Mouse (Mus musculus) left cerebral cortex, postnatal 10 days (tissue): ENCODE measurements around the gene Gm44965. TPM values are rescaled to one million over a fixed set of nuclear protein-coding genes. Genes with fewer than 3 reads are reported as not detected.
A peak's percentile ranks its signal among the peaks of the same experiment; 100 is the strongest.

Experiments
- DNase-seq, 2 experiments: peaks; one replicate each; pipeline ENCODE4 v3.0.0; 2021 to 2022; ENCODE audit warnings: low spot score in 2 of 2, mixed read lengths in 1 of 2; ENCODE audit errors: extremely low spot score in 1 of 2
- intact Hi-C: fragments of 180-260 bp; cut with DNase I; formaldehyde crosslinking; loops from one replicate; pipeline ENCODE4 v1.15.1; 2025
- total RNA-seq, 2 experiments: library from RNA; stranded (reverse); gene quantifications; 2 replicates each; pipeline ENCODE4 v1.2.3; 2021

The Gm44965 gene
- total RNA-seq, 2 experiments from 2014 or later: not detected

- DNase-seq: peak; percentile 59 to 73
- intact Hi-C loops: loop anchor here (2.0 to 5.0 kb wide), 2 partner anchors 127 to 312 kb away; no protein-coding TSS in a partner anchor
Measured at GRCm38 (mm10) chr6:48645660-48646308, 52.0 kb downstream of the Gm44965 start.

GRCm38 (mm10) chr6:48646309-48646690 is 52.6 kb downstream of the Gm44965 start:
- intact Hi-C loops: loop anchor here (5.0 kb wide), 1 partner anchor 311 kb away; no protein-coding TSS in a partner anchor
- no peak for DNase-seq

GRCm38 (mm10) chr6:48646995-48647394 is 53.3 kb downstream of the Gm44965 start, which contains the start of gene Gimap8:
Gimap8 (plus strand) TSS chr6:48647234.
- DNase-seq: peak in 1 of 2 experiments; percentile 71

GRCm38 (mm10) chr6:48647611-48648010 is 53.9 kb downstream of the Gm44965 start:
- intact Hi-C loops: loop anchor here (5.0 kb wide), 1 partner anchor 310 kb away; no protein-coding TSS in a partner anchor
- DNase-seq: no peak

More at GRCm38 (mm10) chr6:48646995-48647394, 53.3 kb downstream of the Gm44965 start, which contains the start of gene Gimap8:
- intact Hi-C loops: loop anchor here (5.0 kb wide), 1 partner anchor 310 kb away; no protein-coding TSS in a partner anchor

- intact Hi-C loops: loop anchor here (5.0 kb wide), 1 partner anchor 309 kb away; no protein-coding TSS in a partner anchor
- no peak for DNase-seq
Measured at GRCm38 (mm10) chr6:48648779-48649178, 55.0 kb downstream of the Gm44965 start.

GRCm38 (mm10) chr6:48650041-48650440 is 56.3 kb downstream of the Gm44965 start:
- no peak for DNase-seq
- intact Hi-C loops: no loop called here

GRCm38 (mm10) chr6:48658721-48659120 is 65.0 kb downstream of the Gm44965 start:
- DNase-seq: no peak
- intact Hi-C loops: no loop called here

GRCm38 (mm10) chr6:48664750-48665149 is 71.0 kb downstream of the Gm44965 start:
- DNase-seq: no peak
- intact Hi-C loops: no loop called here

GRCm38 (mm10) chr6:48665471-48665870 is 71.7 kb downstream of the Gm44965 start:
- no peak for DNase-seq
- intact Hi-C loops: no loop called here

GRCm38 (mm10) chr6:48666159-48666586 is 72.4 kb downstream of the Gm44965 start:
- DNase-seq: no peak
- intact Hi-C loops: no loop called here

- no peak for DNase-seq
- intact Hi-C loops: no loop called here
Measured at GRCm38 (mm10) chr6:48668022-48668421, 74.3 kb downstream of the Gm44965 start.

Other genes with a start within 250 kb of the Gm44965 start
- gene Krba1, start 198.4 kb upstream of the Gm44965 start, total RNA-seq: 10 to 100 TPM; 50.3 to 53.0 TPM
- gene Zfp467, start 148.1 kb upstream of the Gm44965 start, total RNA-seq: 10 to 100 TPM; 20.8 to 21.0 TPM
- gene Sspo, start 145.7 kb upstream of the Gm44965 start, total RNA-seq: 1 to 10 TPM in 1 of 2 experiments, under 1 TPM in 1; 0.36 to 1.5 TPM
- gene Atp6v0e2, start 56.3 kb upstream of the Gm44965 start, total RNA-seq: 100 to 1,000 TPM; 485 to 501 TPM
- 10 to 100 TPM; 28.9 to 31.6 TPM for gene Lrrc61, start 39.1 kb upstream of the Gm44965 start, total RNA-seq
- 1 to 10 TPM; 6.2 to 7.0 TPM for gene Rarres2, start 21.2 kb upstream of the Gm44965 start, total RNA-seq
- not detected for gene Gm45021, start 4.3 kb upstream of the Gm44965 start, total RNA-seq
- 10 to 100 TPM; 28.0 to 29.5 TPM for gene Repin1, start 58 bp upstream of the Gm44965 start, total RNA-seq
- gene Zfp775, start 8.1 kb downstream of the Gm44965 start, total RNA-seq: 1 to 10 TPM; 5.8 to 6.8 TPM
- gene AI854703, start 32.8 kb downstream of the Gm44965 start, total RNA-seq: 10 to 100 TPM; 17.1 to 17.3 TPM
- gene Gimap8, start 53.3 kb downstream of the Gm44965 start, total RNA-seq: 1 to 10 TPM; 1.3 to 1.8 TPM
- gene Gimap9, start 82.2 kb downstream of the Gm44965 start, total RNA-seq: 1 to 10 TPM; 1.2 to 1.4 TPM
- gene Gimap4, start 90.6 kb downstream of the Gm44965 start, total RNA-seq: under 1 TPM; 0.55 to 0.66 TPM
- gene Gimap6, start 114.3 kb downstream of the Gm44965 start, total RNA-seq: 1 to 10 TPM; 6.5 to 7.0 TPM
- not detected for gene Gm28053, start 124.7 kb downstream of the Gm44965 start, total RNA-seq
- not detected for gene Gimap7, start 124.7 kb downstream of the Gm44965 start, total RNA-seq
- 1 to 10 TPM; 3.1 to 3.4 TPM for gene Gimap1, start 145.1 kb downstream of the Gm44965 start, total RNA-seq
- 1 to 10 TPM; 1.2 to 1.6 TPM for gene Gimap5, start 152.3 kb downstream of the Gm44965 start, total RNA-seq
- not detected for gene Gimap3, start 176.9 kb downstream of the Gm44965 start, total RNA-seq
- gene Tmem176a, start 247.0 kb downstream of the Gm44965 start, total RNA-seq: 10 to 100 TPM; 15.6 to 18.6 TPM
- 10 to 100 TPM; 38.2 to 42.5 TPM for gene Tmem176b, start 247.6 kb downstream of the Gm44965 start, total RNA-seq